Mouse (Mus musculus) heart, adult 8-10 months (tissue): ENCODE data around the gene Robo2. TPM values are rescaled to one million over a fixed set of nuclear protein-coding genes. Genes with fewer than 3 reads are reported as not detected.
"Not testable (repeated sequence)": the region's sequence is repeated elsewhere in the genome, so short reads cannot be mapped to it uniquely, and the experiment has no call there.

Experiments used
- DNase-seq: peaks from one replicate; pipeline ENCODE4 v3.0.0; 2022; ENCODE audit warnings: low spot score
- total RNA-seq, 4 experiments: library from RNA; stranded (reverse); gene quantifications; 2 replicates each; pipeline ENCODE4 v1.2.4; 2022

Robo2 gene
- total RNA-seq, 4 experiments from 2014 or later = 0.95 to 3.1 (median 1.2) TPM

- DNase-seq = no peak
Observed at GRCm38 (mm10) chr16:74070628-74071027, 341.0 kb downstream of the Robo2 start.

- no peak for DNase-seq
Observed at GRCm38 (mm10) chr16:74065958-74066357, 345.7 kb downstream of the Robo2 start.

- no peak for DNase-seq
Observed at GRCm38 (mm10) chr16:74061951-74062350, 349.7 kb downstream of the Robo2 start.

- no peak for DNase-seq
Observed at GRCm38 (mm10) chr16:74061479-74061878, 350.1 kb downstream of the Robo2 start.

GRCm38 (mm10) chr16:74056886-74057285 lies 354.7 kb downstream of the Robo2 start:
- DNase-seq = no peak

- no peak for DNase-seq
Observed at GRCm38 (mm10) chr16:74056210-74056609, 355.4 kb downstream of the Robo2 start.

GRCm38 (mm10) chr16:74055061-74055751 lies 356.4 kb downstream of the Robo2 start:
- DNase-seq = no peak

- no peak for DNase-seq
Observed at GRCm38 (mm10) chr16:74049467-74049866, 362.2 kb downstream of the Robo2 start.

GRCm38 (mm10) chr16:74048980-74049379 lies 362.6 kb downstream of the Robo2 start:
- DNase-seq = no peak

GRCm38 (mm10) chr16:74047232-74047631 lies 364.4 kb downstream of the Robo2 start:
- DNase-seq = no peak

- DNase-seq = not testable (repeated sequence)
Observed at GRCm38 (mm10) chr16:74040797-74041196, 370.8 kb downstream of the Robo2 start.

GRCm38 (mm10) chr16:74027822-74028221 lies 383.8 kb downstream of the Robo2 start:
- DNase-seq = no peak

GRCm38 (mm10) chr16:74022281-74022978 lies 389.2 kb downstream of the Robo2 start:
- DNase-seq = no peak

GRCm38 (mm10) chr16:74005767-74006166 lies 405.9 kb downstream of the Robo2 start:
- no peak for DNase-seq

- DNase-seq = no peak
Observed at GRCm38 (mm10) chr16:74001331-74001730, 410.3 kb downstream of the Robo2 start.

- DNase-seq = no peak
Observed at GRCm38 (mm10) chr16:73991212-73991611, 420.4 kb downstream of the Robo2 start.

GRCm38 (mm10) chr16:73969573-73969972 lies 442.1 kb downstream of the Robo2 start:
- no peak for DNase-seq

- DNase-seq = no peak
Observed at GRCm38 (mm10) chr16:73964366-73964926, 447.2 kb downstream of the Robo2 start.

GRCm38 (mm10) chr16:73959479-73959970 lies 452.1 kb downstream of the Robo2 start:
- no peak for DNase-seq

- no peak for DNase-seq
Observed at GRCm38 (mm10) chr16:73958524-73958846, 453.1 kb downstream of the Robo2 start.

GRCm38 (mm10) chr16:73957675-73958523 lies 453.7 kb downstream of the Robo2 start:
- DNase-seq = no peak

- DNase-seq = no peak
Observed at GRCm38 (mm10) chr16:73946171-73946570, 465.5 kb downstream of the Robo2 start.
